Mouse (Mus musculus) cerebellum, adult (tissue): Measurements from ENCODE around the gene Hras.
A peak's percentile ranks its signal among the peaks of the same experiment; 100 is the strongest.

Source experiments
- ATAC-seq: cut with Nextera tagmentation; 2 replicates; pipeline ENCODE4 v1.9.2; 2017; ENCODE audit warnings: mild to moderate bottlenecking, moderate library complexity, mixed read lengths; ENCODE audit not compliant: insufficient number of reproducible peaks, low FRiP score, low TSS enrichment

The Hras gene

DNA sequence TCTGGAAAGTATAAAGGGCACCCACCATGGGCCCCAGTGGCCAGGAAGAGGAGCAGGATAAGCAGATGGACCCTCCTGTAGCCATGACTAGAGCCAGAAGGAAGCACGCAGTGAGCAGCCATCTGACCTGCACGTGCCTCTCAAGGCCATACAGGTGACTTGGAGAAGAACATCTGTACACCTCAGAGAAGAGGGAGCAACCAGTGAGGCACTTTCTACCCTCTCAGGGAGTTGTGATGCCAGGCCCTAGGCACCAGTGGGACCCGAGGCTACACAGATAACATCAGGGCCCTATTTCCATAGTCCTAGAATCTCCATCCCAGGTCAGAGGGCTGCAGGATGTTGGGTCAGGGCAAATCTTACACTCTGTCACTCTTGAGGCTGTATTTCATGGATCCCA lies 3.6 kb downstream of the Hras start:
- ATAC-seq, result no peak

GRCm38 (mm10) chr7:141188733-141189132 lies 5.1 kb downstream of the Hras start:
- ATAC-seq, result no peak

DNA sequence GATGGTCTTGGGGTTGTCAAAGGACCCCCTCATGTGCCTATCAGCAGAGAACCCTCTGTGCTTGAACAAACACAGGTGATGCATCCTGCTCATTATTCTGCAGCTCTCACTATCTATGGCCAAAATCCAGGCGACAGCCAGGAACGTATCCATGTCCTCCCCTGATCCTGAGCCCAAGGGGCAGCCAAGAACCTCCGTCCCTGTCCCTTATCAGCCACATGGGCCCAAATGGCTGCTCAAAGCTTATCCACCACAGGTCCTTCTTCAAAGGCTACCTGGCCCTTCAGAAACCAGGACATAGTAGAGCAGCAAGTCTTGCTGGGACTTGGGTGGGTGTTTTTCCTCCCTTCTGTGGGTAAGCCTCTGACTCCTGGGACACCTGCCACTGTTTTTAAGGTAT lies 5.6 kb downstream of the Hras start:
- no peak for ATAC-seq

DNA sequence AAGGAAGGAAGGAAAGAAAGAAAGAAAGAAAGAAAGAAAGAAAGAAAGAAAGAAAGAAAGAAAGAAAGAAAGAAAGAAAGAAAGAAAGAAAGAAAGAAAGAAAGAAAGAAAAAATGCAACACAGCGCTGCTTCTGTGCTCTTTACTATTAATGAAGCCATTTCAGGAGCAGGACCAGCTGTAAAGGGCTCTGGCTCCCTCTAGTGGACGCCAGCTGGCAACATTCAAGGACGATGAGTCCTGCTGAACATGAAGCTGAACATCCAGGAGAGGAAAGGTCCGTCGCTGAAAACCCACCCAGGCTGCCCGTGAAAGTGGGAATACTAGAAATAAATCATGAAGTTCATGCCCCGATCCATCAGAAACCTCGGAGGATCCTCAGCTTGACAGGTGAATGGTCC lies 17.6 kb downstream of the Hras start:
- ATAC-seq, result no peak

DNA sequence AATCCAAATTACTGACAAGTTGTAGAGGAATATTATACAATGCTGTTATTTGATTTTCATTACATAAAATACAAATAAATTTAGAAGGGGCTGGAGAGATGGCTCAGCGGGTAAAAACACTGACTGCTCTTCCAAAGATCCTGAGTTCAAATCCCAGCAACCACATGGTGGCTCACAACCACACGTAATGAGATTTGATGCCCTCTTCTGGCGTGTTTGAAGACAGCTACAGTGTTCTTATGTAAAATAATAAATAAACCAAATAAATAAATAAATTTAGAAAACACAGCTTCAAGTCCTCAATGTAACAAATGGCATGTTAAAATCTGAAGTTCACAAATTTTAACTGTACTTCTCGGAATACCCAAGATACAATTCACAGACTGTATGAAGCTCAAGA lies 18.7 kb downstream of the Hras start:
- ATAC-seq, result no peak

DNA sequence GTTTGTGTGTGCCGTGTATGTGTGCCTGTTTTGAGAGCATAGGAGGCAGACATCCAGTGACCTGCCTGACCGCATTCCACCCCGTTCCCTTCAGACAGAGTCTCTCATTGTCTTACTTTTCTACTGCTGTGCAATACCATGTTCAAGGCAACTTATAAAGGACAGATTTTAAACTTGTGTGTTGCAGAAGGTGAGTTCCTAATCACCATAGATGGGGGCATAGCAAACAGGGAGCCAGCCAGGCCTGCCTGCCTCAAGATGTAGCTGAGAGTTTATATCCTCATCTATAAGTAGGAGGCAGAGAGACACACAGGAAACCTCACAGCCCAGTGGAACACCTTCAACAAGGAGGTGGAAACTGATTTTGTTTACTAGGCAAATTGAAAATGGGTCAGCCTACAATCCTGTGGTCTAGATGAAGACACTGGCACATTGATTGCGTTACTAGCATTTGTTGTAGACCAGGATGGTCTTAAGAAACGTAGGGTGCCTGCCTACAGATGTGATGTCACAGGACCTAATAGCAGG lies 20.4 kb downstream of the Hras start:
- no peak for ATAC-seq

DNA sequence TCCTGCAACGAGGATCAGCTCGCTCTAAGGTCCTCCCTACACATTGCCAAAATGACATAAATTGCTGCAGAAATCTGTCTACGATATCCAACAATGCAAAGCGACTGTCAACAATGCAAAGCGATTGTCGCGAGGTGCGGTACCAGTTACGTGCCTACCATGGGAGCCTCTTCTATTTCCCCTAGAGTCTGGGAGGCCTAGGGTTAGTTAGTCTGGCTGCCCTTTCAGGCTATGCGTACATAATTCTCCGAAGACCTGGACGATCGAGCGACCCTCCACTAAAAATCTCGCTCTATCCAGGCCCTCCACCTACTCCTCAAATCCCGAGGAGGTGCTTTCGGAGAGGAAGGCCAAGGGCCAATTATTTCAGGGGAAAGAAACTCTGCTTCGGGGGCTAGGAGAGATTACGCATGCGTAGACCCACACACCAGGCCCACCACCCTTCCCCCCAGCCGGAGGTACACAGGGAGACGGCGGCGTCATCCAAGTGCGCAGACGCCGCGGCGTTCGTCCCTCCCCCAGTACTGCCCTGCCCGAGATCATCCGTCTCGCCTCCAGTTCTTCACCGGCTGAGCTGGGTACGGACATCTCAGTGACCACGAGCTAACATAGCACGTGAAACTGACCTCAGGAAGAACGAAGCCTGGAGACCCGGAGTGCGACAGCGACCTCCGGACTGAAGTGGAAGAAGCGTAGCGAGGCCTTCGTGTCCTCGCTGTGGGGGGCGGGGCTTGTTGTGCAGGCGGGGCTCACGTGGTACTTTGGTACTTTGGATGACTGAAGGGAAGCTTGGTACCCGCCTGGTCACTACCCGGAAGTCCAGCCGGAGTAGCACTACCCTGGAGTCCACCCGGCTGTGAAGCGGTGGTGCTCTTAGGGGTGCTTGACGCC lies 21.4 kb downstream of the Hras start, which contains the start of gene Rnh1:
Gene Rnh1, minus strand, starts transcription at position 742 of the 891 bp plus-strand sequence.
- peak; percentile 89 for ATAC-seq

DNA sequence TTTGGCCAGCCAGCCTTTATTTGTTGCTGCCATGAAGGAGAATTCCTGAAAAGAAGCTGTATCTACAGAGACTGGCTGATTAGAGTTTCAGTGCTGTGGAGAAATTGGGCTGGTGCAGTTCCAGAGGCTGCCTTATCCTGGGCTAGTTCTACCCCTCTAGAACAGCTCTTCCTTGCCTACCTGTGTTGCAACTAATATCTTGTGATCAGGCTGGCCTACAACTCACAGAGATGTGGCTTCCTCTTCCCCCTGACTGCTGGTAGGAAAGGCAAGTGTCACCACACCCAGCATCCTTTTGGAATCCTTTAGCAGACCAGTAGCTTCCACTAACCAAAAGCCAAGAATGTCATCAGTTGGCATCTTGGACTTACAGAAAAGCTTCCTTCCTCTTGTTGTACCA lies 23.9 kb downstream of the Hras start:
- no peak for ATAC-seq

DNA sequence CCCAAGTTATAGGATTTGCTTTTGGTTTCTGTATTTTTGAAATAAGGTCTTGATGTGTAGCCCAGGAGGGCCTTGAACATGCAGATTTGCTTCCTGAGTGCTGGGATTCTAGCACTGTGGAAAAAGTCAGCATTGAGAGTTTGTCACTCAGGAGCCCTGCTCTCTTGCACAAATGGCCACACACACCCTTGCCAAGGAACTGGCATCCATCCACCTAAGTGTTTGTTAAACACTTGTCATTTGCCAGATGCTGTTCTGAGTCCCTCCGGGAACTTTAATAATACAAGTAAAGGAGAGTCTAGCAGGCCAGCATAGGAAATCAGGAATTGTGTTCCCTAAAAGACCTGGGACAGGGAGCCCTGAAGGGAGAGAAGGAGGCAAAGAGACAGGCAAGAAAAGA lies 24.5 kb downstream of the Hras start:
- ATAC-seq, result no peak

- no peak for ATAC-seq
These were observed 25.3 kb downstream of the Hras start for GRCm38 (mm10) chr7:141168518-141168953.

DNA sequence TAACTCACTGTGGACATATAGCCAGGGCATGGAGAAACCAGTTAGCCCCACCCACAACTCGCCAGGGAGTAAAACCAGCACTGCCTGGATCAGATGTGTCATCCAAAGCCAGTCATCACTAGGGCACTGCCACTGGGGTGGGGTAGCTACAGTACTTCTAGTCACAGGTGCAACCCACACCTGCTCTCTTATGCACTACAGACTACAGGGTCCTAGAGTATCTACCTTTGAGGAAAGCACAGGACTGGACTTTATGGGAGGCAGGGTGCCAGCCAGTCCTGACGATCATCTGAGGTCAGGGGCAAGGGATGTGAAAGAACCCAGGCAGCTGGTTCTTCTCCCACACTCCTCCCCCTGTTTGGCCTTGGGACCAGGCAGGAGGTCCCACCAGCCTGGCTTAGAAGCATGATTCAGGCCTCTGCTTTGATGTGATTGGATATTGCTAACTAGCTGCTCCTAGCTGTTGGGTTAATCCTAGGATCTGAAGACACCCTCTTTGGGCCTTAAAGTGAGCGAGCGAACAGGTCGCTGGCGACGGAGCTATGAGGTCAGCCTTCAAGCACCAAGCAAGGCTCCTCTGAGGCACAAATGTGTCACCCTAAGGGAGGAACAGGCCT lies 25.8 kb downstream of the Hras start:
- no peak for ATAC-seq

DNA sequence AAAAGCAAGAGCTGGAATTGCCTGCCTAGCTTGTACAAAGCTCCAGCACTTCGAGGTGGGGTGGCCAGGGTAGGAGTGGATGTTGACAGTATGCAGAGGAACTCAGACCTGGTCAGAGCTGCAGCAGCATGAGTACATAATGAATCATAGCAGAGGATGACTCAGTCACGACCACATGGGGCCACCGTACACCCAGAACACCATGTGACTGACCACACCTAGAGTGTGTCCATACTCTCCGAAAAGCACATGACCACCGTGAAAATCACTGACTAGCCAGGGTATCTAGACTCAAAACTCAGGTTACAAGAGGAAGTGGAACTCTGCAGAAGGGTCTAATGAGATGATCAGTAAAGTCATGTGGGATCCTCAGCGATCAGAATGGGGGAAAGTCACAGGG lies 29.0 kb downstream of the Hras start:
- ATAC-seq, result no peak

DNA sequence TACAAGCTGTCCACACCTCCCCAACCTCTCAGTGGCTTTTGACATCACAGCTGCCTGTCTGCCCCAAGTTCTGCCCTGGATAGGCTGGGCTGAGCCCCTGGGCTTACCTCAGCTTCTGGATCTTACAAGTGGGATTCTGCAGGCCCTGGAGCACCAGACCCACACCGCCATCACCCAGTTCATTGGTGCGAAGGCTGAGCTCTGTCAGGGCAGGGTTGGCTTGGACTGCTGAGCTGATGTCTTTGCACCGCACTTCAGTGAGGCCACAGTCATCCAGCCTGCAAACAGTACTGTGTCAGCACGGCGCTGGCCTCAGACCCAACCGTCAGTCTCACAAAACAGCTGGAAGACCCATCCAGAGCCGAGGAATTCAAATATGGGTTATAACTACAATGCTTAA lies 29.4 kb downstream of the Hras start:
- ATAC-seq, result no peak

DNA sequence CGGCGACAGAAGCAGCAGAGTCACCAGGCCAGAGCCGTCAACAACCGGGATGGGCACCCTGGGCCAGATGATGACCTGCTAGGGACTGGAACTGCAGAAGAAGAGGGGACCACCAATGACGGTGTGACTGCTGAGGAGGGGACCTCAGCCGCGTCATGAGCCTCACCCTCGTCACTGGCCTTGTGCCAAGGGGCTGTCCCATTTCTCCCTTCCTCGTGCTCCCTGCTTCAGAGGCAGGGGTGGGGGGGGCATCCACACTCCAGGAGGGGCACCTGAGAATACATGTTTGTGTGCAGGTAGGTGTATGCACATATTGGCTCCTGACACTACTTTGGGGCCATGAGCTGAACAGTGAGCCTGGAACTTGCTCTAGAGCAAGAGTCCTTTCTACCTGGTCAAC lies 38.4 kb downstream of the Hras start:
- no peak for ATAC-seq

DNA sequence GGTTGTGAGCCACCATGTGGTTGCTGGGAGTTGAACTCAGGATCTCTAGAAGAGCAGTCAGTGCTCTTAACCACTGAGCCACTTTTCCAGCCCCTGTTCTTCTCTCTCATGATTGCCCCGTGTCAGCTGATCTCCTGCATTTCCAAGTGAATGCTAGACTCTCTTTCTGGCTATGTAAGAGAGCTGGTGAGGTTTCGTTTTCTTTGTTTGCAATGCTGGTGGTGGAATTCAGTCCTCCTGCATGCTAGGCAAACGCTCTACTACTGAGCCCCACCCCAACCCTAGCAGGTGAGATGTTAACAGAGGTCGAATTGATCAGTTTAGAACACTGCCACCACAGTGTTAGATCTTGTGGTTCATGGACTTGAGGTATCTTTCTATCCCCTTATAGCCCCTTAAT lies 45.2 kb downstream of the Hras start:
- no peak for ATAC-seq

GRCm38 (mm10) chr7:141147044-141147443 lies 46.8 kb downstream of the Hras start:
- no peak for ATAC-seq

GRCm38 (mm10) chr7:141146043-141146595 lies 47.7 kb downstream of the Hras start:
- ATAC-seq, result no peak

DNA sequence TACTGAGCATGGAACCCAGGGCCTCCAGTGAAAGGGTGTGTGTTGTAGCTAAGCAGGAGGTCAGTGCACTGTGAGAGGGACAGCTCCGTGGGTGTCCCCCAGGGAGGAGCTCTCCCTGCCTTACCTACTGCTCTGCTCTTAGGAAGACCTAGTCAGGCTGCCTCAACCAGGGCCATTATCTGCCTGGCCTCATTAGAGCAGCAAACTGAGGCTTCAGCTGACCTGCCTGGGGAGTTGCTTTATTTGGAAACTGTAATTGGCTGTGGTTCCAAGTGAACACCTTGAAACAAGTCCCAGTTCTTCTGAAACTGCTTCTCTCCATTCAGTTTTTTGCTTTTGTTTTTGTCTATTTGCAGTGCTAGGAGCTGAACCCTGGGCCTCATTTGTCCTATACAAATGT lies 48.4 kb downstream of the Hras start:
- peak; percentile 75; the same call in 1 of the 2 replicates for ATAC-seq

DNA sequence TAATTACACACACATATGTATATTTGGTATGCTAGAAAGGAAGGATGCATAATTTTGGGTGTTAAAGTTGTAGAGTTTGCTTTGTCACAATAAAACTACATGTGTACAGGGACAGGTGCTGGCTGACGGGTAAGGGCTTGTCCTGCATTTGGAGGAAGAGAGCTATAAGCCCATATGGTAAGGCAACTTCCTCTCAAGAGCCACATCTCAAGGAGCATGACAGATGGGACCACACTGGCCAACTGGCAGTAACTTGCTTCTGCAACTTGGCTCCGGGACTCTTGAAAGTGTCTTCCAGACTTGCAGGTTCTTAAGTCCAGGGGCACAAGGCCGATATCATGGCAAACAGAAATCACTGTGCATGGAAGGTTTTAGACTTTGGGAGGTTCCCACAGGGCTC lies 49.2 kb downstream of the Hras start:
- ATAC-seq, result no peak

GRCm38 (mm10) chr7:141143861-141144260 lies 49.9 kb downstream of the Hras start:
- ATAC-seq, result no peak

- no peak for ATAC-seq
These were observed 50.7 kb downstream of the Hras start for GRCm38 (mm10) chr7:141143112-141143511.
